Mouse (Mus musculus) heart, postnatal 36 days (tissue): Measurements from ENCODE around the gene Ccin. TPM values are rescaled to one million over a fixed set of nuclear protein-coding genes. Genes with fewer than 3 reads are reported as not detected.

Experiments
- DNase-seq, 2 experiments: peaks; one replicate each; pipeline ENCODE4 v3.0.0; 2021 to 2022
- intact Hi-C: fragments of 180-260 bp; cut with DNase I; formaldehyde crosslinking; loops from one replicate; pipeline ENCODE4 v1.15.1; 2025
- total RNA-seq, 2 experiments: library from RNA; stranded (reverse); gene quantifications; 2 replicates each; pipeline ENCODE4 v1.2.3; 2021

Gene Ccin
- total RNA-seq, 2 experiments from 2014 or later = 0.14 TPM; not detected in 1

DNA sequence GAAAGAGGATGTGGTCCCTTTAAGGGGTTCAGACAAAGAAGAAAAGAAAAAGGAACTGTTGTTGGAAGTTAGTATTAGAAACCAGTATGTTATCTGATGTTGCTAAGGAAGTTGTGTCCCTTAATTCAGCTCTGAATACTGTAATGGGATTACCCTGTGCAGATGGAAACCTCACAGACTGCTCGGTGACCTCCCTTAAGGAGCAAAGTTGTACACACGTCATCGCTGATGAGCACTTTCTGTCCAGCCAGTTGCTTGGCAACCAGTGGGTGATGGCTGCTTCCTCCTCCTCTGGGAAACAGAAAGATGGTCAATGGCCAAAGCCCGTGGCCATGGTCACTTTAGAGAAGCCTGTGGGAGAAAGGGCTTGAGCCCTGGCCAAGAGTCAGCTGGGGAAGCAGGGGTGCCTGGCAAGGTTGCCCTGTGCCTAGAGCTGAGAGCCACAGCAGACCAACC, 9.7 kb upstream of the Ccin start:
- intact Hi-C loops = no loop called here
- peak; percentile 61 to 65 for DNase-seq

DNA sequence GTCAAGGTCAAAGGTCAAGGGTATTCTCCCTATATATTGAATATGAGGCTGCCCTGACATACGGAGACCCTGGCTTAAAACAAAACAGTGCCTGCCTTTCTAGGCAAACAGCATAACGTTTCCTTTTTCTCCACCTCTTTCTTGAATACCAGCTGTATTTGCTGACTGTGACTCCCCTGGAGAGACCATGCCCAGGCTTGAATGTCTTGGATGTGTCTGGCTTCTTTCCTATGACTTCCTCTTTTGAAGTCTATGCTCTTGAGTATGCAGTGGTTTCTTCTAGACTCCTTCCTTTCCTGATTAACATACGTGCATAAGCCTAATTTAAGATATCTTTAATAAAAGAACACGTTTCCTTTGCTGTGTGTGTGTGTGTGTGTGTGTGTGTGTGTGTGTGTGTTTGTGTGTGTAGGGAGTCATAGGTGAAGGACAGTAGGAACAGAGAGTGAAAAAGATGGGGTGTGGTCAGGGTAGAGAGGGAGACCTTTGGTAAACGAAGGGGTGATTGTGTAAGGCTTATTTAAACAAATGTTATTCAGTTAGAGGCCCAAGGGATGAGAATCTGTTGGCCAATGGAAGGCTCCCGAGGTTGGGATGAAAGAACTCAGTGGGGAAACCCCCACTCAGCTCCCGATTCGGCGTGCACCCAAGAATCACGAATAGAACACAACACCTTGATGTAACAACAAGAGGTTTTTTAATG, 8.2 kb upstream of the Ccin start:
- DNase-seq = no peak
- intact Hi-C loops = no loop called here

DNA sequence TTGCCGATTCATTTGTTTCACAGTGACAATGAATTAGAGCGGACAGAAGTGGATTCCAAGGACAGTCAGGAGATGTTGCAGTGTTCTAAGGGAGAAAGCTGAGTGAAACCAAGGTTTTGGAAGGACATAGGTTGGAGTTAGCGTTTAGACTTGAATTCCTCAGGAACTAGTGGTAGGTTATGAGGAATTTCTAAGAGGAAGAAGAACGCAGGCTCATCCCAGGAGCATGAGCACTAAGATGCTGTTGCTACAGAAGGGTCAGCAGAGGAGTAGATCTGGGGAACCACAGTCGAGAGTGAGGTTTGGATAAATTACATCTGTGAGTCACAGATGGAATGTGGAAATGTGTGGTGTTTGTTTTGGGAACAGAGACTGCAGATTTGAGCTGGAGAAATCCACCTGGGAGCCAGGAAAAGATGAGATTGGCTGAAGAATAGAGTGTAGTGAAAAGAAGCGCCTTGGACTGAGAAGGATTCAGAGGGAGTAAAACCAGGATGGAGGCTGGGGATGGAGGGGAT, 7.0 kb upstream of the Ccin start:
- DNase-seq = no peak

DNA sequence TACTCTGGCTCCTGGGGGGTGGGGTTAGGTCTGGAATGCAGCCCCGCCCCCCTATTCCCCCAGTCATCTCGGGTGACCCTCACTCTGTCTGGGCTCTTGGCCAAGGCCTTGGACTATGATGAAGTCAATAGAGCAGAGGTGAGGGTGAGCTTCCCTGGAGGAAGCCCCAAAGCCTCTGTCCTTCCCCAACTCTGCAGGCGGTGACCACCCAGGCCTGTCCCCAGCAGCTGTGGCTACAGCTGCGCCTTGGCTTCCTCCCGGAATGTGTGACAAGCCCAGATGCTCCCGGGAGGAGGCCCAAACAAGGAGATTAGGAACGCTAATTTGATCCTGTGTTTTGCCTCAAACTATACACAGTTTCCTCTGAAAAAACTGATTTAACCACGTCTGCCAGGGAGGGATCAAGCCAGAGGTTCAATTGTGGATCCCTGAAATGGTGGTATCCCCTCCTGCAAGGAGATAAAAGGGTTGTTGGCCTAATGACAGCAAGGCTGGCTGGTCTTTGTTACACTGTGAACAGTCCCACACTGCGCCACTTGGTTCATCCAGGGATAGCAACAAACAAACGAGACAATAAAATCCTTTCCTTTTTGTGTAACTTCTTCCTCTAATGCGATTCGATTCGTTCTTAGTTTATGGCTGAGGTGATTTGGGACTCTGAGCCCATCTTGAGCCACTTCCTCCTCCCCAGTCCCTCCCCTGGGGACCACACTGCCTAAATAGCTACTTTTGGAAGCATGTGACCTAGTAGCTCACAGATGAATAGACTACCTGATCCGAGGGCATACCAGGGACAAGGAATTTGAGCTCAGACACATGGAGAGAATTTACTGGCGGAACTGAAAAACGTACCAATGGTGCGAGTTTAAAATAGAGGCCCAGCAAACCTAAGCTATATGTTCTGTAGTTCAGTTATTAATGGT, 4.5 kb upstream of the Ccin start:
- DNase-seq = peak; percentile 43 to 63
- intact Hi-C loops = no loop called here

More for the DNA sequence above, 7.0 kb upstream of the Ccin start:
- intact Hi-C loops = no loop called here

DNA sequence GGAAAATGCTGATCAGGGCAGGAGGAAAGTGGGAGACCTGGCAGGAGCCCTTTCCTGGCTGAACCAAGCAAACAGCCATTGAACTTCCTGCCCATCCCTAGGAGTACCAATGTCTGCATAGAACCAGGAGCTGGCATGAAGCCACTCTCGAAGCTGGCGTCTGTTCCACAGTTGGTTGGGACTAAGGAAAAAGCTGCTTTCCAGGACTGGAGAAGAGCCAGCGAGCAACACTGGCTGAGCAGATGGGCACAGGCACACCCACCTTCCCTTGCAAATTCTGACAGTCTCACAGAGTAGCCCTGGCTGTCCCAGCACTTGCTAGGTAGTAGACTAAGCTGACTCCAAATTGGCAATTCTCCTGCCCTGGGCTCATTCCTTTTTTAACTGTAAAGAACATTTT, 3.5 kb upstream of the Ccin start:
- intact Hi-C loops = loop anchor here (10.0 kb wide), 1 partner anchor 215 kb away; no protein-coding TSS in a partner anchor
- DNase-seq = no peak

- no peak for DNase-seq
- intact Hi-C loops = loop anchor here (10.0 kb wide), 1 partner anchor 215 kb away; no protein-coding TSS in a partner anchor
Observed at GRCm38 (mm10) chr4:43980236-43980635, 3.0 kb upstream of the Ccin start.

GRCm38 (mm10) chr4:43980846-43981245, 2.4 kb upstream of the Ccin start:
- DNase-seq = no peak
- intact Hi-C loops = loop anchor here (1.0 to 10.0 kb wide), 2 partner anchors 24 to 216 kb away; partner anchors contain the start of gene Glipr2

DNA sequence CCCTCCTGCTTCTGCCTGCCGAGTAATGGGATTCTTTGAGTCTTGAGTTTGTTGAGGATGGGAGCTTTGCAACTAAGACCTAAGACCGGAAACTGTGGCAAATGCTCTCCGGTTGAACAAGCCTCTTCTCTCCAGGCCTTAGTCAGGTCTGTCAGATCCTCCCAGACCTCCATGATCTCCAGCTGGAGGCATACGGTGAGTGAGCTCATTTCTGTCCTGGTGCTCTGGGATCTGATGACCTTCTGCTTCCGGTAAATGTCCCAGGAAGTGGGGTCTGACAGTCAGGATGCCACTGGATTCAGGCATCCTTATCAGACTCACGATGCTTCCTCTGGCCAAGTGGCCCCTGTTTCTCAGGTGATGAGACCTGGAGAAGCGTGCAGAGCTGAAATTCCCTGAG, 2.0 kb upstream of the Ccin start:
- DNase-seq = no peak
- intact Hi-C loops = loop anchor here (1.0 to 10.0 kb wide), 2 partner anchors 24 to 216 kb away; partner anchors contain the start of gene Glipr2

DNA sequence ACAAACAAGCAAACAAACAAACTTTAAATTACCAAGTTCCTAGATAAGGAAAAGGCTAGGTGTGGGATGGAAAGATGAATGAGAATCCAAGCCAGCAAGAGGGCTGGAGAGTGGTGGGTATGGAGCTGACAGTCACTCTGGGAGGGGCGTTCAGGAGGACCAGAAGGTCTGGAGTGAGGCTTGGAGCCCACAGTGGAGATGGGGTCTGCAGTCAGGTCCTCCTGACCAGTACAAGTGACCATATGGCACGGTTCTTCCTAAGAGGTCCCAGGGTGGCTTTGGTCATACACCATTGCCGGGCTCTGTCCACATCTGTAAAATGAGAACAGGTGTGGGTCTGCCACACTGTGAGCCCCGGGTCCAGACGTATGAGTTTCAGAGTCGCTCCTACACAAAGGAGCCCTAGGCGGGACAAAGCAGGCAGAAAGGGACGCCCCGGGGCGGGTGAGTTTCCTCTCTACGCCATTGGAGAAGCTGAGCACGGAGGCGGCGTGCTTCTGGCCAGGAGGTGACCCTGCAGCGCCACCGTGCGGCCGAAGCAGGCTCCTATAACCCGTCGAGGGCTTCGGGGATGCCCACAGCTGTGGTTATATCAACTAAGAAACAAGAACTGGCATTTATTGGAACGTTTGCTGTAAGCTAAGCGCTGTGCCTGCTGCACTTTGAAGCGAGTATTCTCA, 1.1 kb upstream of the Ccin start:
- intact Hi-C loops = loop anchor here (1.0 to 10.0 kb wide), 3 partner anchors 56 to 217 kb away; no protein-coding TSS in a partner anchor
- DNase-seq = peak; percentile 95 to 97

DNA sequence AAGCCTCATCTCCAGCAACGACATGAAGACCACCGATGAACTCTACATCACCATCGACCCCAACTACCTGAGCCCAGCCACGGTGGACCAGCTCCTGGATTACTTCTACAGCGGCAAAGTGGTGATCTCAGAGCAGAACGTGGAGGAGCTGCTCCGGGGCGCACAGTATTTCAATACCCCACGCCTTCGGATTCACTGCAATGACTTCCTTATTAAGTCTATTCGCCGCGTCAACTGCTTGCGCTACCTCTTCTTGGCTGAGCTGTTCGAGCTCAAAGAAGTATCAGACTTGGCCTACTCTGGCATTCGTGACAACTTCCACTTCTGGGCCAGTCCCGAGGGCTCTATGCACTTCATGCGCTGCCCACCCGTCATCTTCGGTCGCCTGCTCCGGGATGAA, 473 bp downstream of the Ccin start:
- DNase-seq = no peak
- intact Hi-C loops = loop anchor here (10.0 kb wide), 1 partner anchor 219 kb away; no protein-coding TSS in a partner anchor

DNA sequence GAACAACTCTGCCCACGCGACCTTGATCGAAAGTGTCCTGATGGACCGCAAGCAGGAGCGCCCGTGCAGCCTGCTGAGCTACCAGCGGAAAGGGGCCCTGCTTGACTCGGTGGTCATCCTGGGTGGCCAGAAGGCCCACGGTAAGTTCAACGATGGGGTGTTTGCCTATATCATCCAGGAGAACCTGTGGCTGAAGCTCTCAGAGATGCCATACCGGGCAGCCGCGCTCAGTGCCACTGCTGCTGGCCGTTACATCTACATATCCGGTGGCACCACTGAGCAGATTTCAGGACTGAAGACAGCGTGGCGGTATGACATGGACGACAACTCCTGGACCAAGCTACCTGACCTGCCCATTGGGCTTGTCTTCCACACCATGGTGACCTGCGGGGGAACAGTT, 1.0 kb downstream of the Ccin start:
- intact Hi-C loops = loop anchor here (10.0 kb wide), 1 partner anchor 220 kb away; no protein-coding TSS in a partner anchor
- DNase-seq = no peak

GRCm38 (mm10) chr4:43988976-43989375, 5.7 kb downstream of the Ccin start:
- intact Hi-C loops = loop anchor here (10.0 kb wide), 1 partner anchor 224 kb away; no protein-coding TSS in a partner anchor
- no peak for DNase-seq

- no peak for DNase-seq
- intact Hi-C loops = no loop called here
Observed at GRCm38 (mm10) chr4:43993072-43993471, 9.8 kb downstream of the Ccin start.

DNA sequence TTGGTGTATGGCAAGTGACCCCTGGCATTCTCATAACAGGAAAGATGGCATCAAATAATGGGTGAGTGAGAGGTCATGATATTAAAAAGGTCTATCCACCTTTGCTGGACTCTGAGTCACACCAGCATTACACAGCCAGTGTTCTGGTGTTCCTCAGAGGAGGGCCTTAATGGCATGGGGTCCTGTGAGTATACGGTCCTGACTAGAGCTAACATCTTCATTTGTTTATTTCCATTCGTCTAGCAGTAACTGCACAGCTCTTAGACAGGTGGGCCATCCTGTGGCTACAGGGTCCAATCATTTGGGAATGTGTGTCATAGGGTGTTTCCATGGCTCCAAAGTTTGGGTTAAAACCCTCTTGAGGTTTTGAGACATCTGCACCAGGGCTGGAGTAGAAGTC, 11.1 kb downstream of the Ccin start:
- intact Hi-C loops = no loop called here
- DNase-seq = no peak

- intact Hi-C loops = no loop called here
Observed at GRCm38 (mm10) chr4:44003622-44004021, 20.3 kb downstream of the Ccin start.

GRCm38 (mm10) chr4:44004126-44004525, 20.8 kb downstream of the Ccin start, which contains the start of gene Clta:
Clta (plus strand) TSS chr4:44004452.
- intact Hi-C loops = no loop called here
- no peak for DNase-seq

More at GRCm38 (mm10) chr4:44003622-44004021, 20.3 kb downstream of the Ccin start:
- DNase-seq = no peak

GRCm38 (mm10) chr4:44004623-44005409, 21.5 kb downstream of the Ccin start:
- DNase-seq = no peak
- intact Hi-C loops = no loop called here

GRCm38 (mm10) chr4:44010176-44010575, 26.9 kb downstream of the Ccin start:
- intact Hi-C loops = no loop called here
- no peak for DNase-seq

DNA sequence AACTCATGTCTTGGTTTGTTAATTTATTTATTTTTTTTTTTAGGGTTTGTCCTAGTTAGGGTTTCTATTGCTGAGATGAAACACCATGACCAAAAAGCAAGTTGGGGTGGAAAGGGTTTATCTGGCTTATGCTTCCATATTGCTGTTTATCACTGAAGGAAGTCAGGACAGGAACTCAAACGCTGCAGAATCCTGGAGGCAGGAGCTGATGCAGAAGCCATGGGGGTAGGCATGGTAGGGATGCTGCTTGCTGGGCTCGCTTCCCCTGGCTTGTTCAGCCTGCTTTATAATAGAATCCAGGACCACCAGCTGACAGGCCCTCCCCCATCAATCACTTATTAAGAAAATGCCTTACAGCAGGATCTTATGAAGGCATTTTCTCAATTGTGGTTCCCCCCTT, 27.6 kb downstream of the Ccin start:
- DNase-seq = no peak
- intact Hi-C loops = no loop called here
